ENCODE assay signal across 11 mouse cellular contexts in genomic region chr17:83782740-83783139, GRCm38 (mm10).
A peak's percentile ranks its signal among the peaks of the same experiment; 100 is the strongest.
DNase-seq lines count a peak whose midpoint lies in the region; ATAC-seq lines count a peak whose summit lies in the region.
"Had no signal": no experiment of that assay in that cellular context is flagged by ENCODE, and none has a peak within 500 bp of the region (broad histone marks: within the 10 kb centered on the region; RNA-seq: fewer than 3 reads in every experiment).

No protein-coding gene starts in this region.

- peaks cover 3% of the 10 kb centered on the region; the same call in 1 of the 2 replicates for H3K4me1 ChIP-seq in forebrain, embryonic 12.5 days
- H3K4me1 ChIP-seq in forebrain, embryonic 11.5 days (replicated peaks; ENCODE audit: control insufficient read depth, insufficient read depth, low read length) = no peaks in the 10 kb centered on the region; the same call in 1 of the 2 replicates

- H3K36me3 ChIP-seq in forebrain, embryonic 12.5 days (replicated peaks) = no peaks in the 10 kb centered on the region
- H3K36me3 ChIP-seq in forebrain, embryonic 11.5 days (ENCODE audit: control insufficient read depth, insufficient read depth, low read length) = no peaks in the 10 kb centered on the region

- no peak overlapping the region for H3K4me3 ChIP-seq in forebrain, embryonic 12.5 days (replicated peaks)
- H3K4me3 ChIP-seq in forebrain, embryonic 11.5 days (ENCODE audit: low read depth, low read length) = no peak overlapping the region

- no peaks in the 10 kb centered on the region for H3K9me3 ChIP-seq in forebrain, embryonic 12.5 days
- H3K9me3 ChIP-seq in forebrain, embryonic 11.5 days (ENCODE audit: control insufficient read depth, low read length) = no peaks in the 10 kb centered on the region

- ATAC-seq in forebrain, embryonic 12.5 days (ENCODE audit: low FRiP score) = peak; percentile 77; the same call in 1 of the 2 replicates
- no peak for ATAC-seq in forebrain, embryonic 11.5 days (replicated peaks; ENCODE audit: low FRiP score)

- H3K9ac ChIP-seq in forebrain, embryonic 12.5 days = no peak overlapping the region
- H3K9ac ChIP-seq in forebrain, embryonic 11.5 days (ENCODE audit: low read length) = no peak overlapping the region

- DNase-seq in forebrain, embryonic 11.5 days (ENCODE audit: low spot score) = no peak
- DNase-seq in right cerebral cortex, adult 2 months (ENCODE audit: low spot score in 2 of 2) = peak; percentile 63 to 70
- DNase-seq in right cerebral cortex, postnatal 14 days = no peak
- peak; percentile 41 to 49 for DNase-seq in layer of hippocampus, postnatal 36 days
- no peak for DNase-seq in spleen, postnatal 10 days (ENCODE audit: low spot score in 2 of 2)
- DNase-seq in gastrocnemius, adult 8-10 months (ENCODE audit: low spot score in 2 of 2) = no peak
- no peak for DNase-seq in liver
- DNase-seq: heart, postnatal 14 days; kidney, postnatal 36 days had no signal

- 0 out of 2 replicates have a peak overlapping the region, but pooled peaks have one; percentile 36 for H3K27ac ChIP-seq in forebrain, embryonic 12.5 days
- H3K27ac ChIP-seq in forebrain, embryonic 11.5 days (ENCODE audit: low read depth, low read length) = no peak overlapping the region

- H3K4me2 ChIP-seq in forebrain, embryonic 12.5 days = no peak overlapping the region
- H3K4me2 ChIP-seq in forebrain, embryonic 11.5 days (ENCODE audit: low read depth, low read length, severe bottlenecking) = no peak overlapping the region

- H3K27me3 ChIP-seq in forebrain, embryonic 12.5 days = no peaks in the 10 kb centered on the region
- H3K27me3 ChIP-seq in forebrain, embryonic 11.5 days (ENCODE audit: control insufficient read depth, insufficient read depth, low read length) = no peaks in the 10 kb centered on the region
- H3K27me3 ChIP-seq: CH12.LX had no signal

- 37% methylated on average over 5 of the region's 5 CpGs for WGBS in forebrain, embryonic 12.5 days
- WGBS in forebrain, embryonic 11.5 days = 68% methylated on average over 5 of the region's 5 CpGs

Comparison
In these comparisons a context has a peak if more than half of its experiments do, and no peak if none do; other contexts are left out.
1. DNase-seq: peak in right cerebral cortex, adult 2 months (2 of 2) and layer of hippocampus, postnatal 36 days (2 of 2); none in forebrain, embryonic 11.5 days (single experiment), right cerebral cortex, postnatal 14 days (single experiment), spleen, postnatal 10 days (0 of 2), gastrocnemius, adult 8-10 months (0 of 2) and liver (single experiment).